Mouse (Mus musculus): ENCODE data around the gene Arhgap23.

The Arhgap23 gene

GRCm38 (mm10) chr11:97435808-97436491 lies 20.6 kb downstream of the Arhgap23 start:
- no peak for DNase-seq

DNA sequence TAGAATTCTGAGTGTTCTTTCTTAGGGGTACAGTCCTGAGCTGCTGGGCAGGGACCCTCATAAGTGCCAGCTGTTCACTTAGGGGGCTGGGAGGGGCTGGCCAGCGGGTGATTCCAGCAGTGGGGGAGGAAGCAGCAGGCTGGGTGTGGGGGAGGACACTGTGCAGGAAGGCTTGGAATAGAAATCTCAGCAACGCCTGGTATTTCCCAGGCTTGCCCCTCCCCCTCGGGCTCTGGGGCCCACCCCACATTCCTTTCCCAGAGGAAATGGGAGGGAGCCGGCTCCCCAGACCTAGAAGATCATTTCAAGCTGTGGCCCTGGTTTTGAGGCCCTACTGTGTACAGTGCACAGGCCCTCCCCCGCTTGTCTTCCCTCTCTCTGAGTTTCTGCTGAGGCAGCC lies 22.4 kb downstream of the Arhgap23 start:
- DNase-seq = no peak

GRCm38 (mm10) chr11:97438868-97439267 lies 23.5 kb downstream of the Arhgap23 start:
- DNase-seq = no peak

DNA sequence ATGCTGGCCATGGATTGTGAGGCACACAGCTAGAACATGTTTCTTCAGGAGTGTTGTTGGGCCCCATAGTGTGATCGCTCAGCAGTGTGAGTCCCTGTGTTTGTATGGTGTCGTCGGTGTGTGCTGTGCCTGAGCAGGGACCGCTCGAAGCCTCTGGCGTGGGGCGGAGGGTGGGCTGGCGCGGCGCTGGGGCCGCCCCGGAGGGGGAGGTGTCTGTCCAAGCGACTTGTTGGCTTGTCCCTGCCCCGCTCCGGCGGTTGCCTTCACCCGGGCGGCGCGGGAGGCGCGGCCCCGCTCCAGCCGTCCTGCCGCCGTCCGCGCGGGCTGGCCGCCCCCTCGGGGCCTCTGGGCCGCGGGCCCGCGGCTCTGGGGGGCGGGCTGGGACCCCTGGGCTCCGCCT lies 24.6 kb downstream of the Arhgap23 start:
- no peak for DNase-seq

DNA sequence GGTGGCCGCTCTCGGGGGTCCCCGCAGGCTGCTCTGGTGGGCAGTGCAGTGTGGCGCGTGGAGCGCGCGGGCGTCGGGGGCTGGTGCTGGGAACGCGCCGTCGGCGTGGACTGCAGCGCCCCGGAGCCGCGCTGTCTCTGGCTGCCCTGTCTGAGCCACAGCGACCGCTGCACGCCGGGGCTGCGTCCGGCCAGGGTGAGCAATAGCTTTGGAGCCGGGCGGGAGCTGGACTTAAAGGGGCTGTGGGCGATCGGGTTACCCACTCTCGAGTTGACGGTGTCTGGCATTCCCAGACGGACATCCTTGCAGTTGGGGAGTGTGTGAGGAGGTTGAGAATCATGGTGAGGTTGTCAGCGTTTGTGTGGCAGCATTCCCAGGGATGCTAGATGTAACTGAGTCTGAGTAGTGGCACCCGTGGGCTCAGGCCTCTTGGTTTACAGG lies 25.1 kb downstream of the Arhgap23 start:
- DNase-seq = no peak

- peak in 1 of 2 experiments; percentile 43 for DNase-seq
Observed at GRCm38 (mm10) chr11:97441036-97441657, 25.8 kb downstream of the Arhgap23 start.

GRCm38 (mm10) chr11:97441658-97442125 lies 26.4 kb downstream of the Arhgap23 start:
- DNase-seq = no peak

DNA sequence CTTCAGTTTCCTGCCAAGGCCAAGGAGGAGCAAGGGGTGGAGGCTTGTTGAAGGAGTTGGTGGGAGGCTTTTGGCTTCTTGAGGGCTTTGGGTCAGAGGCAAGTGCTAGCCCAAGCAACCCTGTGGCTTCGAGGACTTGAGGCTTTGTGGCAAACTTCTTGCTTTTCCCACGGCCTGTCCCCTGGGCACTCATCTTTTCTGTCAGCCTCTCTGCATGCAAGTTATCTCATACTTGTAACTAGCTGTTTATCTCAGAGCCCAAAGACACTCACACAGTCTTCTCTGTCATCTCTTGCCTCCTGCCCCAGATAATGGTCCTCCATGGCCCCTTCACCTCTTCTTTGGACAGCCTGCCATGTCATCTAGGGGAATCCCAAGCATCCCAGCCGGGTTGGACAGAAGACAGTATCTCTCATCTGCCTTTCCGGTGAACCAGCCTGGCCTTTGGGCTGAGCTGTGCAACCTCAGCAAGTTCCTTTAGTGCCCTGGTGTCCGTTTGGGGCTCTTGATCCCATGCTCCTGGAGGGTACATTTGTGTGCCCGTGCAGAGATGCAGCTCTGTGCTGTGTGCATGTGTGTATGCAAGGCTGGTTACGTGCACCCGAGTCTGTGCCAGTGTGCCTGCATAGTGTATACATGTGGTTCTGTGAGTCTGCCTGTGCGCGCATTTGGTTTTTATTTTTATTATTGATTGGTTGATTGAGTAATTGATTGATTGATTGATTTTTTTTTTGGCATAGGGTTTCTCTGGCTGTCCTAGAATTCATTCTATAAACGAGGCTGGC lies 27.8 kb downstream of the Arhgap23 start:
- DNase-seq = no peak

DNA sequence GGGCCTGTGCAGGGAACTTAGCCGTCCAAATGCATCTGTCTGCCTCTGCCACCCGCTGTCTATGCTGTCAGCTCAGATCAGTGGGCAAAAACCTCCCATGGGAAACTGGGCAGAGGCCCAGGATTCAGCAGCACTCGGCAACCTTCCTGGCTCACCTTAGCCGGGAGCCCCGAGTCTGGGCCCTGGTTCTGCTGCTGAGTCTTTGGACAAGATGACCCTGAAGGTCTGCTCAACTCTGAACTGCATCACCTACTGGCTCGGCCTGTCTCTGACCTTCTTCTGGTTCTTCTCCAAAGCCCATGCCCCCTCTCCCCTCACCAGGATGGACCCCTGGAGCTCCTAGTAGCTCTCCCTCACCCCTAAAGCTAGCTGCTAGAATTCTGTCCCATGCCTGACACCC lies 30.3 kb downstream of the Arhgap23 start:
- no peak for DNase-seq

DNA sequence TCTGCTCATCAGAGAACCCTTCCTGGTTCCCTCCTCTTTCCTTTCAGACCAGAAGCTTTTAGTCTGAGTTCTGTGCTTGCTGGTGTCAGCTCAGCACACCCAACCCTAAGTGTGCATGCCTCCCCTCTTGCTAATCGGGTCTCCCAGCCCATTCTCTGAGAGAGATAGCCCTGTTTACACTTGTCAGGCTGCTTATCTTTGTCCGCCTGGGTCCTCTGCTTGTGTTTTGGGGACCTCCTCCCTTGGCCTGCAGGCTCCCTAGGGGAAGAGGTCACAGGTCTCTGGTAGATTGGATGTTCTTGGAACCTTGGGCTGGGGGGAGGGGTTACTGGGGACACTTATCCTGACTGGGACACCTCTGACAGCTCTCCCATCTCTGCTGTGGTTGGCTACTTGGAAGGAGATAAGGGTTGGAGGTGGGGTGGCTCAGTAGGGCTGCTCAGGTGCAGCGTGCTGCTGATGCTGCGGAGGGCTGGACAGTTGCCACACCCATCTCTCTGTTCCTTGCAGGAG lies 30.7 kb downstream of the Arhgap23 start:
- DNase-seq = no peak

GRCm38 (mm10) chr11:97447979-97448378 lies 32.6 kb downstream of the Arhgap23 start:
- DNase-seq = no peak

DNA sequence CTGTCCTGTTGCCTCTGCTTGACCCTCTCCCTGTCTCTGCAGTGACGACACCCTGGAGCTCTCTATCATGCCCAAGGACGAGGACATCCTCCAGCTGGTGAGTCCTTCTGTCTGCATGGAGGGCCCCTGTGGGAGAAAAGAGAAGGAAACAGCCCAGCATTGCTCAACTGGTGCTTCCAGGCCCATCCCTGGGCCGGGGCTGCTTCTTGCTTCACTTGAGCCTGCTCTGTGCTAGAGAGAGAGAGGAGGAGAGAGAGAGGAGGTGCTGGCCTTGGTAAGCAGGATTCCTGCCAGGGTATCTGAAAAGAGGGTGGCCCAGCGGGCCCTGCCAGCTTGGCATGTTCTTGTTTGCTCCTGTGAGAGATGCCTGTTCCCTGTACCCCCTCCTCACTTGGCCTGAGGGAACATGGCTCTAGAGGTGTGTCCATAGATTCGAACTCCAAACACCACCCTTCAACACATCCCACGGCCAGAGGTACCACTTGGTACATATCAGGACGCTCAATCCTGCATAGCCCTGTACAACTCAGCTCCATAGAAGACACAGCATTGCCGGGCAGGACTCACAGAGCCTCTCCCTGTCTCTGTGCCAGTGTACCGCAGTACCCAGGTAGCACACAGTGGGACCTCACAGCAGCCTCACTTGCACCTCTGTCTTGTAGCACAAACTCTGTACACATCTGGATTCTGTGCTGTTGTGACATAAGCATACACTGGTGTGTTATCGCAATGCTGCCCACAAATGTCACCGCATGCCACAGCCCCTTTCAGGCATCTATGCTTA lies 33.5 kb downstream of the Arhgap23 start:
- no peak for DNase-seq

DNA sequence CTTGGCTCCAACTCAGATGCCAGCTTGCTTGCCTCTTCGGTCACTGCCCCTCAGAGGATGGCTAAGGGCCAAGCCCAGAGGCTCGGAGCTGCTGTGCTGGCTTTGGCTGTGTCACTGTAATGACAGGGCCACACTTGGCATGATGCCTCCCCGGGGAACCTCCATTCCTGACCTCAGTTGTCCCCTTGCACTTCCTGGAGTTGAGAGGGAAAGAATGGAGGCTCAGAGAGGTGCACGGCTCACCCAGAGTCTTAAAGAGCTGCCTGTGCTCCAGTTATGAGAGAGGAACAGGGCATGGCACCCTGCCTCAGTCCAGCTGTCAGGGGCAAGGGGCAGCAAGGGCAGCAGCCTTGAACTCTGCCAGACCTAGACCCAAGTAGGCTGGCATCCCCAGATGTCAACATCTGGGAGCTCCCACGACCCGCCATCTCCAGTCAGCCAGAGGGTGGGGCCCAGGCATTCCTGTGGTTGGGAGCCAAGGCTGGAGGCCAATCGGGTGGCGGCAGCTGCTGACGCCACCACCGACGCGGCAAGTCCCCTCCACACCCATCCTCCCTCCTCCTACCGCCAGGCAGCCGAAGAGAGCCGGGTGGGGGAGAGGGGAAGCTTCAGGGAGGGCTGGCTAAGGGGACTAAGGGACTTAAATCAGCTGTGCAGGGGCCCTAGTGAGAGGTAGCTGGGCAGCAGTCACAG lies 34.4 kb downstream of the Arhgap23 start:
- peak; percentile 77 to 84 for DNase-seq

DNA sequence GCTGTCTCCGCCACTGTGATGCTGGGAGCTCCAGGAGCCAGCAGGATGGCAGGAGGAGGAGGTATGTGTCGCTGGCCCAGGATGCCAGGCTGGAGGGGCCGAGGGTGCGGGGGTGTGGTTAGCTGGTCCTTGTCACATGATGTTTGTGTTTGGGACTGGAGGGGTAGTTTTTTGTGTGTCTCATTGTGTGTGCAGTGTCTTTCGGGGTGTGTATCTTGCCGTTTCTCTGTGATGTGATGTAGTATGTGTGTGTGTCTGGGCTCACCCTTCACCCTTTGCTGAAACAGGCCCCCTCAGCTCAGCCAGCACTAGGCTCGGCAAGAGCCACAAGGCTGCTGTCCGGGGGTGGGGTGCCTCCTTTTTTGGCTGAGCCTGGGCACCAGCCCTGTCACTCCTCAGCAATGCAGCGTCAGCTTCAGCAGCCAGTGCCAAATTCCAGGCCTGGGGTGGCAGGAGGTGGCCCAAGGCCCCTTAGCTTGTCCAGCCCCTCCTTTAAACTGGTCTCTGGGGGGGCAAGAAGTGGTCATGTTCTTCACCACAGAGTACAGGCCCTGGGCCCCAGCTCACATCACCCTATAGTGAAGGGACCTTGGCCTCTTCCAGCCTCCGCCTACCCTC lies 35.1 kb downstream of the Arhgap23 start:
- peak; percentile 65 to 69 for DNase-seq

GRCm38 (mm10) chr11:97451625-97452024 lies 36.3 kb downstream of the Arhgap23 start:
- peak; percentile 76 to 80 for DNase-seq

- no peak for DNase-seq
Observed at GRCm38 (mm10) chr11:97457120-97457519, 41.8 kb downstream of the Arhgap23 start.

- DNase-seq = peak in 1 of 2 experiments; percentile 67
Observed at GRCm38 (mm10) chr11:97461307-97461820, 46.0 kb downstream of the Arhgap23 start.

DNA sequence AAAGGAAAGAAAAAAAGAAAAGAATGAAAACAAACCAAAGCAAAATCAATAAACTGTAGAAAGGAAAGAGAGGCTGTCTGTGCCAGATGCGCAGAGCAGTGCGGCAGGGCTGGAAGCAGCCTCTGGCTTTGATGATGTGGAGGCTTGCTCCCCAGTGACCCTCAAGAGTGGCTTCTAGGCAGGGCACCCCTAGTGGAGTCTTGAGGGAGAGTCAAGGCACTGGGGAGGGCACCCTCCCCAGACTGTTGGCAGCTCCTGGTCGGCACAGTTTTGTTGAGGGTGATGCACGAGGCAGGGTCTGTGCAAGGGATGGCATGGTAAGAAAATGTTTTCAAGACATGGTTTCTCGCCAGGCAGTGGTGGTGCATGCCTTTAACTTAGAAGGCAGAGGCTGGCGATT lies 47.2 kb downstream of the Arhgap23 start:
- DNase-seq = no peak

- DNase-seq = no peak
Observed at GRCm38 (mm10) chr11:97463166-97463565, 47.8 kb downstream of the Arhgap23 start.

DNA sequence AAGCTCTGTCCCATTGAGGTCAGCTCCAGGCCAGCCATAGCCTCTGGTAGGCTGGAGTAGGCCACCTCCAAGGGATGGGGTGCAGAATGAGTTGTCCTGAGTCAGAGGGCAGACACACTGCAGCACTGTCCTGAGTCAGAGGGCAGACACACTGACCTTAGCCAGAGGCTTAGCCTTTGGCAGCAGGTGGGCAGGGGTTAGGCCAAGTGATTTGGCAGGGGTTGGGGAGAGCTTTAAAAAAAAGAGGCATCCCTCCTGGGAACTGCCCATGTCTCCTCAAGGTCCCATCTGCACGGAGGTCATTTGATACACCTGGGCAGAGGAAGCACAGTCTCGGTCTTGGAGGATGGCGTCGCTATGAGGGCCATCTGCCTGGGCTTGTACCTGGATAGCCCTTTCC lies 48.7 kb downstream of the Arhgap23 start:
- DNase-seq = no peak

- DNase-seq = peak; percentile 33 to 59
Observed at GRCm38 (mm10) chr11:97465957-97466356, 50.6 kb downstream of the Arhgap23 start.

Data from cerebellum, adult 18-20 months (tissue).